Mouse (Mus musculus) neural tube, embryonic 15.5 days (tissue): ENCODE data around the gene Krt9. TPM values are rescaled to one million over a fixed set of nuclear protein-coding genes. Genes with fewer than 3 reads are reported as not detected.

Experiments
- ATAC-seq: fragments of 200-750 bp; cut with Nextera tagmentation; 2 replicates; pipeline ENCODE4 v1.8.0; 2017; ENCODE audit warnings: mild to moderate bottlenecking, moderate TSS enrichment, moderate library complexity; ENCODE audit not compliant: low FRiP score
- H3K27ac ChIP-seq: fragments of 300-500 bp; sonication (generic); replicated peaks from 2 replicates; pipeline ENCODE4 v1.5.1; 2015; ENCODE audit warnings: mild to moderate bottlenecking, inconsistent platforms
- H3K27me3 ChIP-seq: fragments of 300-500 bp; sonication (generic); replicated peaks from 2 replicates; pipeline ENCODE4 v1.6.1; 2015; ENCODE audit warnings: inconsistent platforms
- H3K36me3 ChIP-seq: fragments of 300-500 bp; sonication (generic); 2 replicates; pipeline ENCODE4 v1.6.1; 2015; ENCODE audit warnings: inconsistent platforms
- H3K4me1 ChIP-seq: fragments of 300-500 bp; sonication (generic); 2 replicates; pipeline ENCODE4 v1.6.1; 2015; ENCODE audit warnings: inconsistent platforms
- H3K4me2 ChIP-seq: fragments of 300-500 bp; sonication (generic); 2 replicates; pipeline ENCODE4 v1.6.1; 2015; ENCODE audit warnings: inconsistent platforms, mild to moderate bottlenecking, moderate library complexity
- H3K4me3 ChIP-seq: fragments of 300-500 bp; sonication (generic); replicated peaks from 2 replicates; pipeline ENCODE4 v1.5.1; 2015; ENCODE audit warnings: mild to moderate bottlenecking, inconsistent platforms
- H3K9ac ChIP-seq: fragments of 300-500 bp; sonication (generic); replicated peaks from 2 replicates; pipeline ENCODE4 v1.6.1; 2015; ENCODE audit warnings: mild to moderate bottlenecking, inconsistent platforms
- H3K9me3 ChIP-seq: fragments of 300-500 bp; sonication (generic); replicated peaks from 2 replicates; pipeline ENCODE4 v1.6.1; 2016; ENCODE audit warnings: inconsistent platforms
- WGBS: fragments of 180-500 bp; shearing (Covaris S2); methylation state at CpG from one replicate; pipeline ENCODE4 v1.1.7; 2015; ENCODE audit warnings: mixed read lengths; 5-methylcytosine and 5-hydroxymethylcytosine counted together
- polyA plus RNA-seq: library from polyadenylated mRNA; unstranded; fragments of >200 nt; fragmentation: Nextera tagmentation; extraction: Ambion mirVana; gene quantifications from 2 replicates; pipeline ENCODE4 v1.2.1, GENCODE M21; 2015

Krt9 gene
- polyA plus RNA-seq, 1 experiment from 2014 or later = 0.08 TPM

- 82% methylated on average over 7 of the region's 7 CpGs for WGBS
- no peaks in the 10 kb centered on the region for H3K9me3 ChIP-seq
- H3K27ac ChIP-seq = no peak overlapping the region
- H3K27me3 ChIP-seq = no peaks in the 10 kb centered on the region
- H3K36me3 ChIP-seq = no peaks in the 10 kb centered on the region
- H3K4me1 ChIP-seq = no peaks in the 10 kb centered on the region
- no peak overlapping the region for H3K4me3 ChIP-seq
- no peak overlapping the region for H3K4me2 ChIP-seq
- no peak for ATAC-seq
- no peak overlapping the region for H3K9ac ChIP-seq
Measured at GRCm38 (mm10) chr11:100181725-100182124, 11.3 kb downstream of the Krt9 start.

- 82% methylated on average over 3 of the region's 3 CpGs for WGBS
- Histone ChIP-seq H3K27me3 (no peaks in the 10 kb centered on the region), H3K4me1 (no peaks in the 10 kb centered on the region), H3K4me3 (no peak overlapping the region), H3K36me3 (no peaks in the 10 kb centered on the region), H3K9me3 (no peaks in the 10 kb centered on the region), H3K4me2 (no peak overlapping the region), H3K9ac (no peak overlapping the region), H3K27ac (no peak overlapping the region)
- no peak for ATAC-seq
Measured at GRCm38 (mm10) chr11:100179260-100179659, 13.8 kb downstream of the Krt9 start.

GRCm38 (mm10) chr11:100178307-100178706, 14.7 kb downstream of the Krt9 start:
- Histone ChIP-seq H3K36me3 (no peaks in the 10 kb centered on the region), H3K9me3 (no peaks in the 10 kb centered on the region), H3K4me1 (no peaks in the 10 kb centered on the region), H3K27ac (no peak overlapping the region), H3K4me3 (no peak overlapping the region), H3K4me2 (no peak overlapping the region), H3K27me3 (no peaks in the 10 kb centered on the region), H3K9ac (no peak overlapping the region)
- no peak for ATAC-seq
- WGBS = 72% methylated on average over 5 of the region's 5 CpGs

- H3K4me1 ChIP-seq = no peaks in the 10 kb centered on the region
- H3K9me3 ChIP-seq = no peaks in the 10 kb centered on the region
- H3K4me2 ChIP-seq = no peak overlapping the region
- no peak overlapping the region for H3K4me3 ChIP-seq
- no peak for ATAC-seq
- 56% methylated on average over 9 of the region's 9 CpGs for WGBS
- H3K9ac ChIP-seq = no peak overlapping the region
- H3K27me3 ChIP-seq = no peaks in the 10 kb centered on the region
- no peaks in the 10 kb centered on the region for H3K36me3 ChIP-seq
- no peak overlapping the region for H3K27ac ChIP-seq
Measured at GRCm38 (mm10) chr11:100176791-100177190, 16.3 kb downstream of the Krt9 start.

GRCm38 (mm10) chr11:100168765-100169762, 24.0 kb downstream of the Krt9 start:
- Histone ChIP-seq H3K4me1 (peaks cover 3% of the 10 kb centered on the region; the same call in 1 of the 2 replicates), H3K9me3 (no peaks in the 10 kb centered on the region), H3K27me3 (no peaks in the 10 kb centered on the region), H3K27ac (no peak overlapping the region), H3K4me3 (no peak overlapping the region), H3K9ac (no peak overlapping the region), H3K36me3 (no peaks in the 10 kb centered on the region), H3K4me2 (no peak overlapping the region)
- no peak for ATAC-seq
- 34% methylated on average over 14 of the region's 14 CpGs for WGBS

GRCm38 (mm10) chr11:100168071-100168470, 25.0 kb downstream of the Krt9 start:
- 87% methylated on average over 8 of the region's 8 CpGs for WGBS
- H3K4me1 ChIP-seq = peaks cover 3% of the 10 kb centered on the region; the same call in 1 of the 2 replicates
- H3K9me3 ChIP-seq = no peaks in the 10 kb centered on the region
- no peak overlapping the region for H3K27ac ChIP-seq
- no peak overlapping the region for H3K9ac ChIP-seq
- no peak overlapping the region for H3K4me3 ChIP-seq
- H3K36me3 ChIP-seq = no peaks in the 10 kb centered on the region
- no peak overlapping the region for H3K4me2 ChIP-seq
- no peak for ATAC-seq
- H3K27me3 ChIP-seq = no peaks in the 10 kb centered on the region

GRCm38 (mm10) chr11:100164392-100164791, 28.7 kb downstream of the Krt9 start:
- Histone ChIP-seq H3K9ac (no peak overlapping the region), H3K4me1 (peaks cover 3% of the 10 kb centered on the region; the same call in 1 of the 2 replicates), H3K9me3 (no peaks in the 10 kb centered on the region), H3K36me3 (no peaks in the 10 kb centered on the region), H3K27ac (no peak overlapping the region), H3K4me3 (no peak overlapping the region), H3K4me2 (no peak overlapping the region), H3K27me3 (no peaks in the 10 kb centered on the region)
- WGBS = 67% methylated on average over 7 of the region's 7 CpGs
- ATAC-seq = no peak

GRCm38 (mm10) chr11:100157908-100158477, 35.1 kb downstream of the Krt9 start:
- no peak overlapping the region for H3K4me2 ChIP-seq
- no peak for ATAC-seq
- no peaks in the 10 kb centered on the region for H3K4me1 ChIP-seq
- H3K9ac ChIP-seq = no peak overlapping the region
- no peak overlapping the region for H3K4me3 ChIP-seq
- H3K36me3 ChIP-seq = no peaks in the 10 kb centered on the region
- no peak overlapping the region for H3K27ac ChIP-seq
- no peaks in the 10 kb centered on the region for H3K9me3 ChIP-seq
- 58% methylated on average over 6 of the region's 6 CpGs for WGBS
- H3K27me3 ChIP-seq = no peaks in the 10 kb centered on the region

- Histone ChIP-seq H3K4me1 (no peaks in the 10 kb centered on the region), H3K27ac (no peak overlapping the region), H3K36me3 (no peaks in the 10 kb centered on the region), H3K4me3 (no peak overlapping the region), H3K9ac (no peak overlapping the region), H3K4me2 (no peak overlapping the region), H3K27me3 (no peaks in the 10 kb centered on the region), H3K9me3 (no peaks in the 10 kb centered on the region)
- ATAC-seq = no peak
- 81% methylated on average over 3 of the region's 3 CpGs for WGBS
Measured at GRCm38 (mm10) chr11:100157331-100157730, 35.7 kb downstream of the Krt9 start.

- Histone ChIP-seq H3K4me3 (no peak overlapping the region), H3K9me3 (no peaks in the 10 kb centered on the region), H3K4me2 (no peak overlapping the region), H3K36me3 (no peaks in the 10 kb centered on the region), H3K27ac (no peak overlapping the region), H3K4me1 (no peaks in the 10 kb centered on the region), H3K9ac (no peak overlapping the region), H3K27me3 (no peaks in the 10 kb centered on the region)
- ATAC-seq = no peak
- 76% methylated on average over 8 of the region's 8 CpGs for WGBS
Measured at GRCm38 (mm10) chr11:100155497-100156255, 37.4 kb downstream of the Krt9 start.

GRCm38 (mm10) chr11:100148615-100149330, 44.3 kb downstream of the Krt9 start, which contains the start of gene Krt19:
TSS of gene Krt19 (minus strand) at chr11:100148665.
- Histone ChIP-seq H3K9ac (no peak within 1 kb of the TSS), H3K4me1 (peaks cover 12% of the 10 kb centered on the region), H3K36me3 (no peaks in the 10 kb centered on the region), H3K4me2 (no peak within 1 kb of the TSS), H3K27ac (no peak within 1 kb of the TSS), H3K4me3 (no peak within 1 kb of the TSS), H3K27me3 (peaks cover 33% of the 10 kb centered on the region), H3K9me3 (no peaks in the 10 kb centered on the region)
- 39% methylated on average over 9 of the region's 9 CpGs for WGBS
- ATAC-seq = no peak
